Mouse (Mus musculus) left cerebral cortex, postnatal 10 days (tissue): Measurements from ENCODE around the gene Col13a1. TPM values are rescaled to one million over a fixed set of nuclear protein-coding genes. Genes with fewer than 3 reads are reported as not detected.

Experiments
- DNase-seq, 2 experiments: peaks; one replicate each; pipeline ENCODE4 v3.0.0; 2021 to 2022; ENCODE audit warnings: low spot score in 2 of 2, mixed read lengths in 1 of 2; ENCODE audit errors: extremely low spot score in 1 of 2
- intact Hi-C: fragments of 180-260 bp; cut with DNase I; formaldehyde crosslinking; loops from one replicate; pipeline ENCODE4 v1.15.1; 2025
- total RNA-seq, 2 experiments: library from RNA; stranded (reverse); gene quantifications; 2 replicates each; pipeline ENCODE4 v1.2.3; 2021

Col13a1 gene
- total RNA-seq, 2 experiments from 2014 or later = 1.8 to 2.0 TPM

DNA sequence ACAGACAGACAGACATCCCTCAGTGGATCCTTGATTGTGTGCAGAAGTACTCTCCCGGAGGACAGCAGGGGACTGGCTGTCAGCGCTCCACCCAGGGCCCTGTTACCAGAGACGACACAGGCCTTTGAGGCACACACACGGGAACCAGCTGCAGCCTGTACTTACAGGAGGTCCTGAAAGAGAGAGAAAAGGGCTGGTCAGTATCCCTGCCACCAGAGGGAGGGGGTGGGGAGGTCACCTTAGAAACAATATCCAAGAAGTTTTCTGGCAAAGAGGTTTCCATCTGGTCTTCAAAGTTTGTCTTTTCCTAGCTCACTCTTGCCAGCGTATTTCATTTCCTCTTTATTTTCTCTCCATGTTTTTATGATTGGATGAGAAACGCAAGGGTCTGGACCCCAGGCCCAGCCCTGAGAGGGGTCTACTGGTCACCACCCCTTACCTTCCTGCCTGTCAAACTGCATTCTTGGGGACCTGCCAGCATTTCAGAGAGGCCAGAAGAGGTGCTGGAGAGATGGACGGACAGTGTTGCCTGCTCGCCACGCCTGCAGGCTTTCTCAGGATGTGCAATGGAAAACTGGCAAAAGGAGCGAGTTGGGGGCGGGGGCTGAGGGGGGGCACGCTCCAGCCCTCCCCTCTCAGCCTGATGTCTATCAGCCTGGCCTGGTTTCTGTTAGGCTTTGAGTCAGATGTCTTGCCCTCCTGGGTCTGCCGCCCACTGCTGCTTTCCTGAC is 58.8 kb downstream of the Col13a1 start:
- intact Hi-C loops = no loop called here

GRCm38 (mm10) chr10:61919496-61919895 is 59.4 kb downstream of the Col13a1 start:
- intact Hi-C loops = no loop called here

More for the DNA sequence above, 58.8 kb downstream of the Col13a1 start:
- peak in 1 of 2 experiments; percentile 60 for DNase-seq

GRCm38 (mm10) chr10:61917066-61917465 is 61.8 kb downstream of the Col13a1 start:
- intact Hi-C loops = no loop called here
- no peak for DNase-seq

More at GRCm38 (mm10) chr10:61919496-61919895, 59.4 kb downstream of the Col13a1 start:
- no peak for DNase-seq

DNA sequence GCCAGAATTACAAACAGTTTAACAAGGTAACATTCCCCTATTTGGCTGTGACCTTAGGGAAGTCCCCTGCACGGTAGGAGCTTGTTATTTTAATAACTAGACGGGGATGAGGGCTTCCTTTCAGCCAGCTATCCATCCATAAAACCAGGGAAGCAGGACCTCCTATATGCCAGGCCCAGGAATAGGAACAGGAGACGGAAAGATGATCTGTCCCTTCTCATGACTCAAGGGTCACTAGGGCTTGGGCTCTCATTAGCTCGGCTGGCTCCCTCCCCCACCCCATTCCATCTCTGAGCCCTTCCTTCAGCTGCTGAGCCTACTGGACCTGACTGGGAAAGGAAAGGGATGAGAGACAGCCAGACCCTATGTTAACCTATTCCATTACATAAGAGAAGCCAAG is 67.1 kb downstream of the Col13a1 start:
- intact Hi-C loops = no loop called here
- DNase-seq = no peak

DNA sequence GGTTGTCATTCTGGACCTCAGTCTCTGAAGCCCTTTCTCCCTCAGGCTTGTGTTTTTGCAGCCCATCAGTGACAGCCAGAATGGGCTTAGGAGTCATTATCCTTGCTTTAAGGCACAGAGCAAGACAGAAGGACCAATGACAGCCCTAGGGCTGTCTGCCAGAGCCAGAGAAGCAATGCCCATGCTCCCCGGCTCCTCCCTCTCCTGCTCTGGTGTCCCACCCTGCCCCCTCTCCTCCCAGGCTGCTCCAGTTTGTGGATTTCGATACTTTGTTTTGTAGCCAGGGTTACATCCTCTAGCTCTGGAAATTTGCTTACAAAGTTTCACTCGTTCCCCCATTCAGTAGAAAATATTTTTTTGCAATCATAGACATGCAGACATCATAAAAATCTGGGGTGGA is 69.9 kb downstream of the Col13a1 start:
- DNase-seq = no peak
- intact Hi-C loops = no loop called here

- intact Hi-C loops = no loop called here
- no peak for DNase-seq
Observed at GRCm38 (mm10) chr10:61906226-61906625, 72.7 kb downstream of the Col13a1 start.

GRCm38 (mm10) chr10:61905308-61905707 is 73.6 kb downstream of the Col13a1 start:
- DNase-seq = peak in 1 of 2 experiments; percentile 27
- intact Hi-C loops = no loop called here

GRCm38 (mm10) chr10:61898116-61898515 is 80.8 kb downstream of the Col13a1 start:
- intact Hi-C loops = no loop called here
- DNase-seq = no peak

GRCm38 (mm10) chr10:61894564-61894963 is 84.3 kb downstream of the Col13a1 start:
- DNase-seq = no peak
- intact Hi-C loops = no loop called here

GRCm38 (mm10) chr10:61891138-61891537 is 87.8 kb downstream of the Col13a1 start:
- DNase-seq = no peak

DNA sequence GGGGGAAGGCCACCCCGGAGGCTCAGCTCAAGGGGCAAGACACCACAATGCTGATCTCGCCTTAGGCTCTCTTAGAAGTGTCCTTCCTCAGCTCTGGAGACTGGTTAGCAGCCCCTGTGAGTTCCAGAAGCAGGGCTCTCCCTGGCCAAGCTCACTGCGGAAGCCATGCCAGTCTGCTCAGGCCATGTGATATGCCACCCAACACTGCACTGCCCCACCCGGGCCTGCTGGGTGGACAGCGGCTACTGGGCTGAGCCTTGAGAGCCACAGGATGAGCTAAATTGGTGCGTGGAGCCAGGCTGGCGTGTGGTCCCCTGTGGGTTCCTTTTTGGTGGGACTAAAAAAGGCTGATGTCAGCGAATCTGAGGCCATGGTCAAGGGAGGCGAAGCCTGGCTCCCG is 88.6 kb downstream of the Col13a1 start:
- DNase-seq = no peak
- intact Hi-C loops = no loop called here

More at GRCm38 (mm10) chr10:61891138-61891537, 87.8 kb downstream of the Col13a1 start:
- intact Hi-C loops = no loop called here

- intact Hi-C loops = loop anchor here (2.0 kb wide), 1 partner anchor 97 kb away; no protein-coding TSS in a partner anchor
- DNase-seq = peak in 1 of 2 experiments; percentile 63
Observed at GRCm38 (mm10) chr10:61879427-61879826, 99.5 kb downstream of the Col13a1 start.

DNA sequence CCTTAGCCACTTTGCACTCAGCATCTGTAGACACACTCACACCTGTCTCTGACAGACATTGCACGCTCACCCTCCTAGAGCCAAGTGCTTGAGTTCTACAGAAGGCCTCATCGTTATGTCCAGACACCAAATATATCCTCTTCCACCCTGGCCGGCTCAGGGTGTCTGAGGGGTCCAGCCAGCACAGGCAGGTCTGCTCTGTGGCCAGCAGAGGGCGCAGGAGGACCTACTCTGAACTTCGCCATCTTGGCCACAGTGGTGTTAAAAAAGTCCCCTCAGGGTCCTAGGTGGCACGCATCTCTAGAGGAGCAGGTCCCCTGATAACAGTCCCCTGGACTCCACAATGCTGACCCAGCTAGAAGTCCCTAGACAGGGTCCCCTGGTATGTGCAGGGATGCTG is 101.1 kb downstream of the Col13a1 start:
- DNase-seq = peak in 1 of 2 experiments; percentile 80
- intact Hi-C loops = loop anchor here (2.0 kb wide), 1 partner anchor 99 kb away; no protein-coding TSS in a partner anchor

GRCm38 (mm10) chr10:61869796-61870195 is 109.1 kb downstream of the Col13a1 start:
- no peak for DNase-seq
- intact Hi-C loops = no loop called here

DNA sequence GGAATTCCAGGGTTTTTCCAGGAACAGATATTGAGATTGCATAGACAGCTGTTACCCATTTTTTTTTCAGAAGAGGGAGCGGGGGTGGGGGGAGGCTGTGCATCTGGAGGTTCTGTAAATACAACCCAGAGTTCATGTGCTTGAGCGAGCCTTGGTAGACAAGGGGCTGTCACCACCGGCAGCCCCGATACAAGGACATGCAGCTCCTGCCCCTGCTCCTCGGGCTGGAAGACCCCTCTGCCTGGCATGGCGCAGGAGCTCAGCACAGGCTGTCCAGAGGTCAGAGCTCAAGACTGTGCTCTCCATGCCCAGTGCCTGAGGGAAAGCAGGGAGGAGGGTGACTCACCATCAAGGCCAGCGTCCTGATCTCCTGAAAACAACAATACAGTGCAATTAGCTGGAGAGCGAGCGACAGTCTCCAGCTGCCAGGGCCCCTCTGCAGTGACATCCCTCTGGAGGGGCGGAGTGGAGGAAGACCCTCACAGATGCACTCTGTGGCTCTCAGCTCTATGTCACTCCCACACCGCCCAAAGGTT is 112.8 kb downstream of the Col13a1 start:
- intact Hi-C loops = no loop called here
- DNase-seq = no peak

GRCm38 (mm10) chr10:61859451-61859850 is 119.5 kb downstream of the Col13a1 start:
- intact Hi-C loops = no loop called here

GRCm38 (mm10) chr10:61855139-61855675 is 123.7 kb downstream of the Col13a1 start:
- DNase-seq = no peak
- intact Hi-C loops = no loop called here

More at GRCm38 (mm10) chr10:61859451-61859850, 119.5 kb downstream of the Col13a1 start:
- no peak for DNase-seq

DNA sequence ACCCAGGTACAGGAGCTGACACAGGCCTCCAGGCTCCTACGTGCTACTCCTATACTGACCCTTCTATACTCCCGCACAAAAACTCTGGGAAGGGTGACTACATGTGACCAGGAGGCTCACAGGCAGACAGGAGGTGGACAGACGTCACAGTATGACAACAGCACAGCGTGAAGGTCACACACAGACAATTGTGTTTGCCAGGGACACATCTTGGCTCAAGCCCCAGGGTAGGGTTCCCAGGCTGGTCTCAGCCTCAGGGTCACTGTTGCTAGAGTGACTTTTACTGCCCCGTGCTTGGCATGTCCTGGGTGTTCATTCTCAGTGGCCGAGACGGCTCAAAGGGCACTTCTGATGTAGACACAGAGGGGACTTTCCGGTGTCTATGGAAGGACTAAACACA is 126.1 kb downstream of the Col13a1 start:
- intact Hi-C loops = no loop called here
- DNase-seq = no peak

GRCm38 (mm10) chr10:61848553-61848952 is 130.4 kb downstream of the Col13a1 start:
- intact Hi-C loops = no loop called here
- peak in 1 of 2 experiments; percentile 17 for DNase-seq

DNA sequence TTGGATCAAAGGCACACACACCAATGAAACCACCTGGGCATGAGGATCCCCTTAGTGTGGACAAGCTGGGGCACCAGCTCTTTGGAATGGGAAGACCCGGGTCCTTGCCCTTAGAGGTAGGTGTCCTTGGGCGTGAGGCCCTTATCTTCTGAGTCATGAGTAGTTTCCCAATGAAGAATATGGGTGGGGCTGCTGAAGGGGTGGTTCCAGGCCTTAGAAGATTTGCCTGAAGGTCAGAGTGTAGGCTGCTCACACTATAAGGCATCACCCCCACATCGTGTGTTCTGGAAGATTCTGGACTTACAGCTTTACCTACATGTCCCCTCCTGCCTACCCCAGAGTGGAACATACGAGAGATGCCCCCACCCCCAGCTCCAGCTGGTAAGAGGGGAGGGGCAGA is 133.4 kb downstream of the Col13a1 start:
- intact Hi-C loops = no loop called here
- no peak for DNase-seq
